Mouse (Mus musculus): ENCODE measurements at regions not wholly inside any gene's neighbourhood (a gene's known extent, or its start where the extent isn't known, plus 50 kb on each side); places are given as distances from the start of the nearest gene placed in this dataset.

DNA sequence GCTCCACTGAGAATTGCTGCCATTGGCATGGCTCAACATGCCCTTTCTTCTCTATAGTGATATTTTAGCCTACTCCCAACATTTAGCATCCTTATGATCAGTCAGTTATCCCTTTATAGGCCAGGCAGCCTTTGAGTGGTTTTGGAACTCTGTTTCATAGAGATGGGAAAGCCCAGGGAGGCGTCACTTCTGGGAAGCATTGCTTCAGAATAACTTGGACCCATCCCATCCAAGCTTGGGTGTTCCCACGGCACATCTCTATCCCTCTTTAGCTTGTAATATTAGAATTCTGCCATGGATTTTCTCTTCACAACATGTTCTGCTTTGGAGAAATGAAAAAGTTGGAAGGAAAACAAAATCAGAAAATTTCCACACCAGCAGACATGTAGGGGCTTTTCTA is 233.8 kb downstream of the Rnd3 start:
- H3K4me2 ChIP-seq (ENCODE audit: low read depth, low read length), result no peak overlapping the region
- H3K9ac ChIP-seq (replicated peaks; ENCODE audit: low read depth, low read length), result no peak overlapping the region
- no peaks in the 10 kb centered on the region for H3K4me1 ChIP-seq (ENCODE audit: control insufficient read depth, insufficient read depth)
- H3K36me3 ChIP-seq (replicated peaks; ENCODE audit: control insufficient read depth, insufficient read depth, low read length), result no peaks in the 10 kb centered on the region
- TF ChIP-seq CTCF (IDR thresholded peaks at IDR 0.05; ENCODE audit: low read depth) (no peak), EP300 (IDR thresholded peaks at IDR 0.05; ENCODE audit: low read depth) (no peak)
- 81% methylated on average over 2 of the region's 2 CpGs for WGBS
- no peak for ATAC-seq (ENCODE audit: insufficient read depth, low read depth)
- no peaks in the 10 kb centered on the region for H3K27me3 ChIP-seq (ENCODE audit: control insufficient read depth, insufficient read depth, low read length)
- DNase-seq (ENCODE audit: low spot score), result no peak
- no peaks in the 10 kb centered on the region for H3K9me3 ChIP-seq (replicated peaks; ENCODE audit: control insufficient read depth, low read length)
- H3K4me3 ChIP-seq (ENCODE audit: low read depth, low read length), result no peak overlapping the region
- no peak overlapping the region for H3K27ac ChIP-seq (ENCODE audit: low read depth)

DNA sequence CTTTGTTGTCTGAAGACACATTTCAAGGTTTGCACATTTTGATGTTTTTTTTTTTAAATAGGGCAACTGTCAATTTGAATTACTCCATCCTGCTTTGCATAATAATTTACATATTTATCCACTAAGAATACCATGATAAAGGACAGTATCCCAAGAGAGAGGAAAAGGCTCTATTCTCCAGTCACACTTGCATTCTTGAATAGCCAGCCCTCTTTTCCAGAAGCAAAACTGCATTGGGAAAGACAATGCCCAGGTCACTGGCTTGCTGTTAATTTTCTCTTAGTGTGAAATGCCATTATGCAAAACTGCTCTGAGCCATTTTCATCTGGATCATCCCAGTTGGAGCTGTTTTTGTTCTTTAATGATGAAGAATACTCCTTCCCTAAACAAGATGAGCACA is 234.7 kb downstream of the Rnd3 start:
- DNase-seq (ENCODE audit: low spot score) (no peak), ATAC-seq (ENCODE audit: insufficient read depth, low read depth) (no peak)
- Histone ChIP-seq H3K4me1 (ENCODE audit: control insufficient read depth, insufficient read depth) (no peaks in the 10 kb centered on the region), H3K4me3 (ENCODE audit: low read depth, low read length) (no peak overlapping the region), H3K27ac (ENCODE audit: low read depth) (no peak overlapping the region), H3K9me3 (replicated peaks; ENCODE audit: control insufficient read depth, low read length) (no peaks in the 10 kb centered on the region), H3K27me3 (ENCODE audit: control insufficient read depth, insufficient read depth, low read length) (no peaks in the 10 kb centered on the region), H3K36me3 (replicated peaks; ENCODE audit: control insufficient read depth, insufficient read depth, low read length) (no peaks in the 10 kb centered on the region), H3K9ac (replicated peaks; ENCODE audit: low read depth, low read length) (no peak overlapping the region), H3K4me2 (ENCODE audit: low read depth, low read length) (no peak overlapping the region)
- no peak for TF ChIP-seq EP300 (IDR thresholded peaks at IDR 0.05; ENCODE audit: low read depth)
- TF ChIP-seq CTCF (IDR thresholded peaks at IDR 0.05; ENCODE audit: low read depth), result no peak

DNA sequence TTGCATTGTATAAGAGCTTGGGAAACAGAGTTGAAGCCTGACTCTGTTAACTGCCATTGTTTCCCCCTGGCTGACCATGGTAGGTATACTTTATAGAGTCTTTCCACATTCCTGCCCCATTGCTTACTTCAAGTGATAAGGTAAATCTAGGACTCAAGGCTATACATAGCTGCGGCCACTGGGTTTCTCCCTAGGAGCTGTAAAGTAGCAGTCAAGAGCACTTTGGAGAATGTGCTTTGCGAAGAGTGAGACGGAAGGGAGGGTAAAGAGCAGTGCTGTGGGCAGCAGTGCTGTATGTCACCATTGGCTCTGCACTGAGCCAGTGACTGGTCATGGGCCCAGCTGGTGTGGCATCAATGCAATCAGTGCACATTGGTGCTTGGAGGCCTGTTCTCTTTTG is 240.1 kb downstream of the Rnd3 start:
- Histone ChIP-seq H3K27me3 (ENCODE audit: control insufficient read depth, insufficient read depth, low read length) (no peaks in the 10 kb centered on the region), H3K9me3 (replicated peaks; ENCODE audit: control insufficient read depth, low read length) (no peaks in the 10 kb centered on the region), H3K4me3 (ENCODE audit: low read depth, low read length) (no peak overlapping the region), H3K4me2 (ENCODE audit: low read depth, low read length) (no peak overlapping the region), H3K9ac (replicated peaks; ENCODE audit: low read depth, low read length) (no peak overlapping the region), H3K4me1 (ENCODE audit: control insufficient read depth, insufficient read depth) (no peaks in the 10 kb centered on the region), H3K27ac (ENCODE audit: low read depth) (no peak overlapping the region), H3K36me3 (replicated peaks; ENCODE audit: control insufficient read depth, insufficient read depth, low read length) (no peaks in the 10 kb centered on the region)
- no peak for ATAC-seq (ENCODE audit: insufficient read depth, low read depth)
- 44% methylated on average over 3 of the region's 3 CpGs for WGBS
- no peak for DNase-seq (ENCODE audit: low spot score)
- TF ChIP-seq EP300 (IDR thresholded peaks at IDR 0.05; ENCODE audit: low read depth) (no peak), CTCF (IDR thresholded peaks at IDR 0.05; ENCODE audit: low read depth) (no peak)

DNA sequence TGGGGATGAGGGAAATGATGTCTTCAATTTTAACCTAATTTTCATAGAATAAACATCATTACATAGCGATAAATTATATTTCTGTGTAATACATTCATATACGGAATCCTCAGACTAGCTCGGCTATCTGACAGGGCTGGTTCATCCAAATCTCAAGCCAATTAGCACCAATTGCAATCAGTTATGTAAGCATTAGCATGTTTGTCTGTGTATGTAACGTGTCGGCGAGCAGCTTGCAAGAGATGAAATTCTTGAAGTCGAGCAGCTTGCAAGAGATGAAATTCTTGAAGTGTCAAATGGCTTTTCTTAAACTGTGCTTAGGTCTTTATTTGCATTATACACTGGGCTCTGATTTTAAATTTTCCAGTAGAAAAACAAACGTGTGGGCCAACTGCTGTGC is 246.2 kb downstream of the Rnd3 start:
- TF ChIP-seq CTCF (IDR thresholded peaks at IDR 0.05; ENCODE audit: low read depth) (no peak), EP300 (IDR thresholded peaks at IDR 0.05; ENCODE audit: low read depth) (no peak)
- Histone ChIP-seq H3K9me3 (replicated peaks; ENCODE audit: control insufficient read depth, low read length) (no peaks in the 10 kb centered on the region), H3K27ac (ENCODE audit: low read depth) (no peak overlapping the region), H3K4me1 (ENCODE audit: control insufficient read depth, insufficient read depth) (no peaks in the 10 kb centered on the region), H3K4me2 (ENCODE audit: low read depth, low read length) (no peak overlapping the region), H3K9ac (replicated peaks; ENCODE audit: low read depth, low read length) (no peak overlapping the region), H3K36me3 (replicated peaks; ENCODE audit: control insufficient read depth, insufficient read depth, low read length) (no peaks in the 10 kb centered on the region), H3K4me3 (ENCODE audit: low read depth, low read length) (no peak overlapping the region), H3K27me3 (ENCODE audit: control insufficient read depth, insufficient read depth, low read length) (no peaks in the 10 kb centered on the region)
- DNase-seq (ENCODE audit: low spot score), result no peak
- WGBS, result 72% methylated on average over 8 of the region's 8 CpGs
- no peak for ATAC-seq (ENCODE audit: insufficient read depth, low read depth)

DNA sequence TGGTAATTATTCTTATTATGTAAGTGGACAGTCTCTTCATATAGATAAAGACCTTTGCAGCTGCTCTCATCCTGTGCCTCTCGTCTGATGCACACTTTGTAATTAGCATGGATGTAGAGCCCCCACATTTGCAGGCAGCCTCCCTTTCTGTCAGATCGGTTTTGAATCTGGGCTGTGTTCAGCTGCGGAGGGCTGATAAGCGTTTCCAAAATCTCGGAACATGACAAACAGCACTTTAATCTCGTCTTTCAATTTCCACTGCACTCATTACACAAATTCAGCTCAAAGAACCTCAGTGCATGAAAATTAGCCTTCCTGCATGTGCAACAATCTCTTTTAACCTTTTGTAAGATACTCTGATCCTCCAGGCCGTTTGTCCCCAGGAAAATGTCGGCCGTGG is 246.7 kb downstream of the Rnd3 start:
- Histone ChIP-seq H3K36me3 (replicated peaks; ENCODE audit: control insufficient read depth, insufficient read depth, low read length) (no peaks in the 10 kb centered on the region), H3K4me1 (ENCODE audit: control insufficient read depth, insufficient read depth) (no peaks in the 10 kb centered on the region), H3K9ac (replicated peaks; ENCODE audit: low read depth, low read length) (no peak overlapping the region), H3K4me3 (ENCODE audit: low read depth, low read length) (no peak overlapping the region), H3K27ac (ENCODE audit: low read depth) (no peak overlapping the region), H3K27me3 (ENCODE audit: control insufficient read depth, insufficient read depth, low read length) (no peaks in the 10 kb centered on the region), H3K4me2 (ENCODE audit: low read depth, low read length) (no peak overlapping the region), H3K9me3 (replicated peaks; ENCODE audit: control insufficient read depth, low read length) (no peaks in the 10 kb centered on the region)
- ATAC-seq (ENCODE audit: insufficient read depth, low read depth) (no peak), DNase-seq (ENCODE audit: low spot score) (no peak)
- 63% methylated on average over 9 of the region's 9 CpGs for WGBS
- TF ChIP-seq EP300 (IDR thresholded peaks at IDR 0.05; ENCODE audit: low read depth) (no peak), CTCF (IDR thresholded peaks at IDR 0.05; ENCODE audit: low read depth) (no peak)

DNA sequence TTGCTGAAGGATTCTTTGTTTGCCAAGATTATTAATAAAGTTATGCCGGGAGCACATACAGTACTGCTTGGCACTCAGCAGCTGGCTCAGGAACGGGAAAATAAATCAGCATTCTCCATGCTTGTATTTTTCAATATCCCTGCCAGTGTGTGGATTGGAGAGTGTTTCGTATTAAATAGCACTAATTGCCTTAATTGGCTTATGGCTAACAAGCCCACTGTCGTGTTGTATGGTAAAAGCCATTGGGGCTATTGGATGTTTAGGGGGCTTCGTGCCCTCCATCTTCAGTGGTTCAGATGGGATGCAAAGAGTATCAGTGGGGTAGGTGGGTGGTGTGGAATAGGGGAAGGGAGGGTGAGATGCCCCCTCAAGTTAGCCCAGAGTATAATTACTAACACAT is 259.9 kb downstream of the Rnd3 start:
- Histone ChIP-seq H3K36me3 (replicated peaks; ENCODE audit: control insufficient read depth, insufficient read depth, low read length) (no peaks in the 10 kb centered on the region), H3K9me3 (replicated peaks; ENCODE audit: control insufficient read depth, low read length) (no peaks in the 10 kb centered on the region), H3K27ac (ENCODE audit: low read depth) (no peak overlapping the region), H3K27me3 (ENCODE audit: control insufficient read depth, insufficient read depth, low read length) (no peaks in the 10 kb centered on the region), H3K4me2 (ENCODE audit: low read depth, low read length) (no peak overlapping the region), H3K4me1 (ENCODE audit: control insufficient read depth, insufficient read depth) (no peaks in the 10 kb centered on the region; the same call in 1 of the 2 replicates), H3K9ac (replicated peaks; ENCODE audit: low read depth, low read length) (no peak overlapping the region), H3K4me3 (ENCODE audit: low read depth, low read length) (no peak overlapping the region)
- 77% methylated on average over 5 of the region's 5 CpGs for WGBS
- TF ChIP-seq CTCF (IDR thresholded peaks at IDR 0.05; ENCODE audit: low read depth) (no peak), EP300 (IDR thresholded peaks at IDR 0.05; ENCODE audit: low read depth) (no peak)
- ATAC-seq (ENCODE audit: insufficient read depth, low read depth) (no peak), DNase-seq (ENCODE audit: low spot score) (no peak)
